Mouse (Mus musculus) layer of hippocampus, adult 2 months (tissue): ENCODE measurements around the gene Apoa5. TPM values are rescaled to one million over a fixed set of nuclear protein-coding genes. Genes with fewer than 3 reads are reported as not detected.

Experiments used
- DNase-seq, 2 experiments: peaks; one replicate each; pipeline ENCODE4 v3.0.0; 2022; ENCODE audit warnings: low spot score in 2 of 2
- H3K27ac ChIP-seq: fragments of 200-600 bp; 2 replicates; pipeline ENCODE4 v1.8.1; 2022
- H3K4me3 ChIP-seq: fragments of 200-600 bp; 2 replicates; pipeline ENCODE4 v1.8.1; 2022; ENCODE audit warnings: mild to moderate bottlenecking
- CTCF ChIP-seq: fragments of 200-600 bp; conservative IDR thresholded peaks from 2 replicates; pipeline ENCODE4 v1.8.1; 2022; ENCODE audit warnings: antibody characterized with exemption, mild to moderate bottlenecking, moderate library complexity
- long read RNA-seq, 2 experiments: library from polyadenylated mRNA; stranded (forward); transcript quantifications; one replicate each; pipeline ENCODE4 v2.0.0; 2021; ENCODE audit warnings: borderline mapping rate in 2 of 2
- total RNA-seq, 2 experiments: library from RNA; stranded (reverse); gene quantifications; 2 replicates each; pipeline ENCODE4 v1.2.3; 2021

Apoa5 gene
- total RNA-seq, result not detected
- long read RNA-seq, experiment 1, result 0 reads
- long read RNA-seq, experiment 2, result 0 reads

DNA sequence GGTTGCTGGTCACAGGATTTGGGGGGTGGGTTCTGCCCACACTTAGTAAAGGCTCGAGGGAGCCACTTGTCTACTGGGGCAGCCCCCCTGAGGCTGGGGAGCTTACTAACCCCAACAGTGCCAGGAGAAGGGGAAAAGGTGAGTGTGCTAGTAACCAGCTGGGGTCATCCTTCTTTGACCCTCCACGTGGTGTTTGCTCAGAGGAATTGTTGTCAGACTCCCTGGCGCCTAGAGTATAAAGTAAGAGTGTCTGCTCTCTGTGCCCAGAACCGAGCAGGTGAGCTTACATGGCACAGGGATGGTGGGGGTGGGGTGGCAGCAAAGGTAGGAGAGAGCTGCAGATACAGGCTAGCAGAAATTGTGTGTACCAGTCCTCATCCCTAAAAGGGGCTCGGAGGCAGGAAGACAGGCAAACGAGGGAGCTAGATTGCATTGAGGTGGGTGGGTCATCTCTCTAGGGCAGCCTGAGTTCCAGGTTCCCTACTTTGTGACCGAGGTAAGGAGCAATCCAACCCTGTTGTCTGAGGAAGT lies at the start of gene Apoa5:
Apoa5 (plus strand) TSS at position 291 of the 531 bp plus-strand sequence.
- DNase-seq, result no peak
- H3K27ac ChIP-seq, result no peak within 1 kb of the TSS
- H3K4me3 ChIP-seq, result no peak within 1 kb of the TSS
- TF ChIP-seq CTCF, result no peak

GRCm38 (mm10) chr9:46223090-46223489 lies 45.3 kb upstream of the Apoa5 start:
- Histone ChIP-seq H3K4me3 (no peak overlapping the region), H3K27ac (peak overlapping the region; percentile 48)
- no peak for TF ChIP-seq CTCF
- DNase-seq, result no peak

DNA sequence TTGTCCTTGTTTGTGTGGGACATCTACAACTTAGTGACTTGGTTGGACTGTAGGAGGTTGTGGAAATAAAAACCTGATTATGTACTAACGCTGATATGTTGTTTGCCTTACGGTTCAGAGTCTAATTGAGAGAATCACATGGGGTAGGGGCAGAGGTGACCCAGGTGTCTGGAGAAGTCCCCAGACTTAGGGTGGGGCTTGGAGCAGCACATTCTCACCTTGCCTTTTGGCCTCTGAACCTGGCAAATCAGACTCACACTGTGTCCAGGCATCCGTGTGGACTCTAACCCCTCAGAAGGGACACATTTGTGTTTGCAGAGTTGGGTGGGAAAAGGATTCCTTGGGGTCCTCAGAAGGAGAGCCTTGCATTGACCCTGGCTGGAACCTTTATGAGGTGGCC lies 44.3 kb upstream of the Apoa5 start:
- TF ChIP-seq CTCF, result no peak
- DNase-seq, result no peak
- Histone ChIP-seq H3K4me3 (no peak overlapping the region), H3K27ac (no peak overlapping the region)

- no peak for TF ChIP-seq CTCF
- H3K4me3 ChIP-seq, result no peak overlapping the region
- no peak for DNase-seq
- H3K27ac ChIP-seq, result no peak overlapping the region
Observed at GRCm38 (mm10) chr9:46224945-46225660, 43.3 kb upstream of the Apoa5 start.

DNA sequence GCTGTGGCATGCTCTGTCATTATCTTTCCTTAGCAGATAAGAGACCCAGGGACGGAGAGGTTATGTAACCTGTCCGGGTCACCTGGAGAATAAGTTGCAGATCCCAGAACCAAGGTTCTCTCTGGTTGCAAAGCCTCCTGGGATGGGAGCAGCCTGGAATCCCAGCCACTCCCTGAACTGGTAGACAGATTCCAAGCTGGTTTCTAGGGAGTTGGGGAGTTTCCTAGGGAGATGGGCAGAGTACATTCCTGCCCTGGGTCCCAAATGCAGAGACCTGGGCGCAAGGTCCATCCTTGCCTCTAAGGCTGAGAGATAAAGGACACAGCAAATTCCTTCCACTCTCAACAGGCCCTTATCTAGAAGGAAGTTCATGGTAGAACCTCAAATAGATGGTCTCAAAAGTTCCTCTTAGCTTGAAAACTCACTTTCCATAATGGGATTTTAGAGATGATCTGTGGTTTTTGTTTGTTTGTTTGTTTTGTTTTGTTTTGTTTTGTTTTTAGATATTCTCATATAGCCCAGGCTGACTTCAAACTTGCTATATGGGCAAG lies 41.3 kb upstream of the Apoa5 start:
- H3K27ac ChIP-seq, result no peak overlapping the region
- no peak for TF ChIP-seq CTCF
- DNase-seq, result no peak
- no peak overlapping the region for H3K4me3 ChIP-seq

GRCm38 (mm10) chr9:46228491-46228890 lies 39.9 kb upstream of the Apoa5 start, which contains the start of gene Apoa1:
Gene Apoa1, plus strand, starts transcription at chr9:46228580.
- no peak for DNase-seq
- Histone ChIP-seq H3K4me3 (no peak within 1 kb of the TSS), H3K27ac (no peak within 1 kb of the TSS)
- TF ChIP-seq CTCF, result no peak

DNA sequence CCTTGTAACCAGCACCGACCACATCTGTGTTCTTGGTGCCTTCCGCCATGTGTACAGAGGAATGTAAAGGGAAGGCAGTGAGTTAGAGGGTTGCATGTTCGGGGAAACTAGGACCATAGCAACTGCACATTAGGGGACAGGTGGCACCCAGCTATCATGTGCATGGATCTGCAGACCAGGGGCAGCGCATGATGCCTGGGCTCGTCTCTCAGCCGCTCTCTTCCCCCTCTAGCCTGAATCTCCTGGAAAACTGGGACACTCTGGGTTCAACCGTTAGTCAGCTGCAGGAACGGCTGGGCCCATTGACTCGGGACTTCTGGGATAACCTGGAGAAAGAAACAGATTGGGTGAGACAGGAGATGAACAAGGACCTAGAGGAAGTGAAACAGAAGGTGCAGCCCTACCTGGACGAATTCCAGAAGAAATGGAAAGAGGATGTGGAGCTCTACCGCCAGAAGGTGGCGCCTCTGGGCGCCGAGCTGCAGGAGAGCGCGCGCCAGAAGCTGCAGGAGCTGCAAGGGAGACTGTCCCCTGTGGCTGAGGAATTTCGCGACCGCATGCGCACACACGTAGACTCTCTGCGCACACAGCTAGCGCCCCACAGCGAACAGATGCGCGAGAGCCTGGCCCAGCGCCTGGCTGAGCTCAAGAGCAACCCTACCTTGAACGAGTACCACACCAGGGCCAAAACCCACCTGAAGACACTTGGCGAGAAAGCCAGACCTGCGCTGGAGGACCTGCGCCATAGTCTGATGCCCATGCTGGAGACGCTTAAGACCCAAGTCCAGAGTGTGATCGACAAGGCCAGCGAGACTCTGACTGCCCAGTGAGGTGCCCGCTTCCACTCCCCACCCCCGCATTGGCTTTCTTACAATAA lies 38.6 kb upstream of the Apoa5 start:
- Histone ChIP-seq H3K27ac (peak overlapping the region; percentile 72; the same call in 1 of the 2 replicates), H3K4me3 (peak overlapping the region; percentile 44)
- peak; percentile 90 for TF ChIP-seq CTCF
- DNase-seq, result peak; percentile 85 to 90

DNA sequence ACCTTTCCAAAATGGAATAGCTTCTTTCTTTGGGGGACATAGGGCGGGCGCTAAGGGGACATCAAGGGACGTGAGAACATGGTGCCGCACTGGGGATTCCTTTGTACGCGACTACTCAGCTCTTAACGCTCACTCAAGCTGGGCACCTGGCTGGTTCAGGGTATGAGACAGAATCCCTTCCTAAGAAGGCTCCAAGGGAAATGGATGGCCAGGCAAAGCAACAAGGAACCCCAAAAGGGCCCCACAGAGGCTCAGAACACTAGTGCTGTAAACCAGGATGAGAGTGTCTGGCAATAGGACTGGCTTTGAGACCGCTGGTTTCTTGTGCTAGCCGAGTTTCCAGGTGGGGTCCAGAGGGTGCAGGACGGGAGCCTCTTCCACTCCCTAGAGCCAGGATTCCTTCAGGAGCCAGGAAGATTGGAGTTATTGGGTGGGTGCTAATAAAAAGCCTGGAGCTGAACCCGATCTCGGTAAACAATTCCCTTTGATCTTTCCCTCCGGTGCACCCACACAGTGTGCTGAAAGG lies 37.9 kb upstream of the Apoa5 start:
- H3K4me3 ChIP-seq, result peak overlapping the region; percentile 44
- H3K27ac ChIP-seq, result peak overlapping the region; percentile 72; the same call in 1 of the 2 replicates
- DNase-seq, result no peak
- TF ChIP-seq CTCF, result no peak

GRCm38 (mm10) chr9:46235196-46235595 lies 33.2 kb upstream of the Apoa5 start:
- no peak overlapping the region for H3K4me3 ChIP-seq
- no peak for TF ChIP-seq CTCF
- no peak for DNase-seq

DNA sequence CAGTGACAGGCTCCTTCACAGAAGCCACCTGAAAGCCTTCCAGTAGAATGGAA lies 33.0 kb upstream of the Apoa5 start, which contains the start of gene Apoc3:
Apoc3 (minus strand) TSS at position 41 of the 53 bp plus-strand sequence.
- Histone ChIP-seq H3K4me3 (no peak within 1 kb of the TSS), H3K27ac (no peak within 1 kb of the TSS; the same call in 1 of the 2 replicates)
- no peak for TF ChIP-seq CTCF
- DNase-seq, result no peak

More at GRCm38 (mm10) chr9:46235196-46235595, 33.2 kb upstream of the Apoa5 start:
- H3K27ac ChIP-seq, result no peak overlapping the region; the same call in 1 of the 2 replicates

- no peak for TF ChIP-seq CTCF
- no peak overlapping the region for H3K27ac ChIP-seq
- H3K4me3 ChIP-seq, result no peak overlapping the region
- no peak for DNase-seq
Observed at GRCm38 (mm10) chr9:46235649-46236048, 32.8 kb upstream of the Apoa5 start.

- no peak overlapping the region for H3K27ac ChIP-seq
- TF ChIP-seq CTCF, result no peak
- no peak for DNase-seq
- no peak overlapping the region for H3K4me3 ChIP-seq
Observed at GRCm38 (mm10) chr9:46238850-46239249, 29.6 kb upstream of the Apoa5 start.

DNA sequence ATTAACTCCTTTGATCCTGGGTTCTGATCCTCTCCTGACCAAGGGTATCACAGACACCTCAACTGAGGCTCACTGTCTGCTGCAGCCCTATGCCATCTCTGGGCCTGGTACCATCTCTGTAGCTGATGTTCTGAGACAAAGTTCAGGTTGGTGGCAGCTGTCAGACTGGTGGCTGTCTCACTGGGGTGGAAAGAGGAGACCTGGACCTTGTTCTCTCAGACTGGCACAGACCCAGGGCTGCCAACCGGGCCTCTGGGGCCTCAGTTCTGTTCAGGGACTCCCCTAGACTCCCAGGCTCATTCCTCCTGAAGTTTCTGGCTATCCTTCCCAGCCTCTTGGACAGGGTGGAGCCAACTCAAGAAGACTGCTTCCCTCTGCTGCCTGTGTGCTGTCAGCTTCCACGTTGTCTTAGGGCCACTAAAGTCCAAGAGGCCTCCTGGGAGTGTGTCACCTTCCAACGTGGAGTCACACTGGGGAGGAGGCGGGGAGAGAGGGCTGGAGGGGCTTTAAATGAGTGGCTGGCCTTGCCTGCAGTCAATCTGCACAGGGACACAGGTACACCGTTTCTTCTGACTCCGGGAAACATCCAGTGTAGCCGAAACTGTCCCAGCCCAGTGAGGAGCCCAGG lies 27.8 kb upstream of the Apoa5 start, which contains the start of gene Apoa4:
Apoa4 (plus strand) TSS at position 171 of the 628 bp plus-strand sequence.
- no peak for DNase-seq
- Histone ChIP-seq H3K27ac (no peak within 1 kb of the TSS), H3K4me3 (no peak within 1 kb of the TSS)
- no peak for TF ChIP-seq CTCF
